Mouse (Mus musculus) spleen, adult 10 weeks (tissue): ENCODE data around the gene Olfr524. TPM values are rescaled to one million over a fixed set of nuclear protein-coding genes. Genes with fewer than 3 reads are reported as not detected.

Source experiments
- polyA plus RNA-seq: library from polyadenylated mRNA; stranded (reverse); fragments of 350-450 nt; fragmentation: Illumina TruSeq; extraction: RNeasy Lipid Tissue Mini Kit (QIAGEN cat#74804); gene quantifications from one replicate; pipeline ENCODE4 v1.2.3, GENCODE M21; 2015; ENCODE audit warnings: low replicate concordance; ENCODE audit not compliant: insufficient read depth

Olfr524 gene
- polyA plus RNA-seq, result not detected

GRCm38 (mm10) chr7:140205864-140206263 lies at the start of gene Olfr524:
Olfr524 (minus strand) TSS chr7:140205964.

GRCm38 (mm10) chr7:140247216-140247615 lies 41.5 kb upstream of the Olfr524 start, which contains the start of gene 5830411N06Rik:
5830411N06Rik (plus strand) TSS chr7:140247284.

GRCm38 (mm10) chr7:140217967-140218366 lies 12.2 kb upstream of the Olfr524 start, which contains the start of gene Cd163l1:
Cd163l1 (plus strand) TSS chr7:140218267.

GRCm38 (mm10) chr7:140172936-140173335 lies 32.8 kb downstream of the Olfr524 start, which contains the start of gene Olfr523:
Olfr523 (plus strand) TSS chr7:140173217.

GRCm38 (mm10) chr7:140164664-140165063 lies 41.1 kb downstream of the Olfr524 start, which contains the start of gene Olfr522:
Olfr522 (minus strand) TSS chr7:140164764.

GRCm38 (mm10) chr7:140154218-140154927 lies 51.4 kb downstream of the Olfr524 start, which contains the start of gene Sprn:
Sprn (minus strand) TSS chr7:140154877.

Other genes starting within 250 kb of the Olfr524 start
- gene 6430531B16Rik, start 227.2 kb downstream of the Olfr524 start, polyA plus RNA-seq, result not detected
- gene Adam8, start 213.4 kb downstream of the Olfr524 start, polyA plus RNA-seq, result 15.3 TPM
- gene Zfp511, start 169.6 kb downstream of the Olfr524 start, polyA plus RNA-seq, result 39.7 TPM
- gene Tubgcp2, start 169.3 kb downstream of the Olfr524 start, polyA plus RNA-seq, result 21.8 TPM
- not detected for gene Msx3, start 156.9 kb downstream of the Olfr524 start, polyA plus RNA-seq
- not detected for gene Caly, start 123.4 kb downstream of the Olfr524 start, polyA plus RNA-seq
- gene Prap1, start 112.6 kb downstream of the Olfr524 start, polyA plus RNA-seq, result not detected
- gene Fuom, start 103.5 kb downstream of the Olfr524 start, polyA plus RNA-seq, result 3.8 TPM
- gene Paox, start 90.2 kb downstream of the Olfr524 start, polyA plus RNA-seq, result 9.2 TPM
- 39.4 TPM for gene Echs1, start 89.5 kb downstream of the Olfr524 start, polyA plus RNA-seq
- gene Mtg1, start 68.4 kb downstream of the Olfr524 start, polyA plus RNA-seq, result 17.2 TPM
- gene Sprn, start 51.1 kb downstream of the Olfr524 start, polyA plus RNA-seq, result 0.19 TPM
- not detected for gene Olfr522, start 41.2 kb downstream of the Olfr524 start, polyA plus RNA-seq
- gene Olfr523, start 32.7 kb downstream of the Olfr524 start, polyA plus RNA-seq, result not detected
- gene Cd163l1, start 12.3 kb upstream of the Olfr524 start, polyA plus RNA-seq, result 0.58 TPM
- gene 5830411N06Rik, start 41.3 kb upstream of the Olfr524 start, polyA plus RNA-seq, result 1.0 TPM
- not detected for gene Olfr525, start 114.9 kb upstream of the Olfr524 start, polyA plus RNA-seq
- gene Olfr527, start 128.1 kb upstream of the Olfr524 start, polyA plus RNA-seq, result not detected
- 0.25 TPM for gene Olfr60, start 155.7 kb upstream of the Olfr524 start, polyA plus RNA-seq
- gene Olfr530, start 170.4 kb upstream of the Olfr524 start, polyA plus RNA-seq, result not detected
- not detected for gene Olfr531, start 197.0 kb upstream of the Olfr524 start, polyA plus RNA-seq
- not detected for gene Olfr532, start 215.7 kb upstream of the Olfr524 start, polyA plus RNA-seq